Mouse (Mus musculus): ENCODE data around the gene Foxr1. TPM values are rescaled to one million over a fixed set of nuclear protein-coding genes. Genes with fewer than 3 reads are reported as not detected.
A peak's percentile ranks its signal among the peaks of the same experiment; 100 is the strongest.

Foxr1 gene
- polyA plus RNA-seq, 1 experiment from 2014 or later = not detected

DNA sequence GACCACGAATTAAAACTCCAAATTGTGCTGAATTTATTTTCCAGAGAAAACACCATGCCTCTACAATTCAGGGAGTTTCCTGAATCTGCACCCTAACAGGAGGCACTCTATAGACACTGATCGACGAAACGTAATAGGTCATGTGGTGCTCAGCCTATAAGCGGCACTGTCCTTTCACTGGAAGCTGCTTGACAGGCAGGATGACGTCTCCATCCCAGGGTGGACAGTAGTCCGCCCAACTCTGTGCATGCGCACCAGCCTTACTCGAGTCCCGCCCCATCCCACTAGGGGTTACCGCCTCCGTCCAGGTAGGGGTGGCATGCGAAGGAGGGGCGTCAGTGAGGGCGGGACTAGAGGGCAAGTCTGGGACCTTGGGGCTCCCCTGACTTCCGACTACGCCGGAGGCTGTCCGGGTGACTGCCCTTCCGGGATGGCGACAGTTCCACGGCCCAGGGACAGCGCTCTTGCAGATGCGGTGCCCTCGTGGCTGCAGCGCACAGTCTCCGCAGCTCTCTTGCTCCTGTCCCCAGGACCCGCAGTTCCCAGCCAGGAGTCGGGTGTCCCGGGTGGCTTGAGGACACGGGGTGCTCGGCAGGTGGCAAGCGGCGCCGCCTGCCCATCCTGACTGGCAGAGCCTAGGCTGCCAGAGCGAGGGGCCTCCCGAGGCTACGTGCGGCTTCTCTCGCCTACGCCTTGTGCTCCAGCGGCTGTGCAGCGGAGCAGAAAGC, 44.1 kb downstream of the Foxr1 start, which contains the start of gene Slc37a4:
Gene Slc37a4 (plus strand): TSS at position 169 of the 728 bp plus-strand sequence.
- peaks cover 15% of the 10 kb centered on the region; the same call in 1 of the 2 replicates for H3K4me1 ChIP-seq
- H3K27ac ChIP-seq = peak within 1 kb of the TSS; percentile 74
- under 1% methylated on average over 43 of the region's 43 CpGs for WGBS
- 0 out of 2 replicates have a peak, but pooled peaks cover 3% of the 10 kb centered on the region for H3K27me3 ChIP-seq
- peak; percentile 98 for ATAC-seq (ENCODE audit: insufficient number of reproducible peaks, insufficient read depth, low FRiP score, low TSS enrichment)
- peak within 1 kb of the TSS; percentile 68 for H3K4me3 ChIP-seq
- H3K9me3 ChIP-seq = no peaks in the 10 kb centered on the region
- peak within 1 kb of the TSS; percentile 81 for H3K9ac ChIP-seq
- peaks cover 38% of the 10 kb centered on the region for H3K36me3 ChIP-seq
- H3K4me2 ChIP-seq (replicated peaks) = peak within 1 kb of the TSS; percentile 98

DNA sequence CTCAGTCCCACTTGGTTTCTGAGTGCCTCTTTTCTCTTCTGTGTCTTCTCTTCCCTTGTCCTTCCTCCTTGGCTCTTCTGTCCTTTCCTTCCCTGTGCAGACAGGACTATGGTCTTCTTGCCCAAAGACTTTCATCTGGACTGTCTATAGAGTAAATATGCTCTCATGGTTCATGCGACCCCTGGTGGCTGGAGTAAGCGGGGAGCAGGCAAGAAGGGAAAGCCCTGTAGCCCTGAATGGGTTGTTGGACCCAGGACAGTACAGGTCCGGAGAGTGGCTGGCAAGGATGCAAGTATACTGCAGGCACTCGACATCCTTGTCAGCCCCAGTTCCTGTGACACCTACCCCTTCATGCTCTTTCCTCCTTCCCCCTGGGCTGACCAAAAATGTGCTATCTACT, 49.5 kb downstream of the Foxr1 start:
- no peak for ATAC-seq (ENCODE audit: insufficient number of reproducible peaks, insufficient read depth, low FRiP score, low TSS enrichment)
- H3K4me2 ChIP-seq (replicated peaks) = no peak overlapping the region
- H3K27me3 ChIP-seq = no peaks in the 10 kb centered on the region
- H3K4me1 ChIP-seq = no peaks in the 10 kb centered on the region
- peaks cover 52% of the 10 kb centered on the region for H3K36me3 ChIP-seq
- WGBS = 43% methylated on average over 4 of the region's 4 CpGs
- no peak overlapping the region for H3K9ac ChIP-seq
- H3K9me3 ChIP-seq = no peaks in the 10 kb centered on the region
- H3K4me3 ChIP-seq = no peak overlapping the region
- no peak overlapping the region for H3K27ac ChIP-seq

DNA sequence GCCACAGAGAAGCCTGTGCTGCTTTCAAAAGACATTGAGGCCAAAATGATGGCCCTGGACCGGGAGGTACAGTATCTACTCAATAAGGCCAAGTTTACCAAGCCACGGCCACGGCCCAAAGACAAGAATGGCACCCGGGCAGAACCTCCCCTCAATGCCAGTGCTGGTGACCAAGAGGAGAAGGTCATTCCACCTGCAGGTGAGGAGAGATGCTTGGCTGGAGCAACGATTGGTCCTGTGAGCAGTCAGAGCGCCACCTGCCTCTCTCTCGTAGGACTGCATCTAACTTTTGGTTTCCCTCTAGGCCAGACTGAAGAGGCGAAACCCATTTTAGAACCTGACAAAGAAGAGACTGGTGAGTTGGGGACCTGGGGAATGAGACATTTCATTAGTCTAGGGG, 51.7 kb downstream of the Foxr1 start:
- no peak overlapping the region for H3K27ac ChIP-seq
- no peaks in the 10 kb centered on the region for H3K9me3 ChIP-seq
- no peak overlapping the region for H3K4me2 ChIP-seq (replicated peaks)
- H3K9ac ChIP-seq = no peak overlapping the region
- WGBS = 61% methylated on average over 8 of the region's 8 CpGs
- no peak for ATAC-seq (ENCODE audit: insufficient number of reproducible peaks, insufficient read depth, low FRiP score, low TSS enrichment)
- H3K36me3 ChIP-seq = peaks cover 74% of the 10 kb centered on the region
- no peak overlapping the region for H3K4me3 ChIP-seq
- H3K27me3 ChIP-seq = no peaks in the 10 kb centered on the region
- H3K4me1 ChIP-seq = no peaks in the 10 kb centered on the region

DNA sequence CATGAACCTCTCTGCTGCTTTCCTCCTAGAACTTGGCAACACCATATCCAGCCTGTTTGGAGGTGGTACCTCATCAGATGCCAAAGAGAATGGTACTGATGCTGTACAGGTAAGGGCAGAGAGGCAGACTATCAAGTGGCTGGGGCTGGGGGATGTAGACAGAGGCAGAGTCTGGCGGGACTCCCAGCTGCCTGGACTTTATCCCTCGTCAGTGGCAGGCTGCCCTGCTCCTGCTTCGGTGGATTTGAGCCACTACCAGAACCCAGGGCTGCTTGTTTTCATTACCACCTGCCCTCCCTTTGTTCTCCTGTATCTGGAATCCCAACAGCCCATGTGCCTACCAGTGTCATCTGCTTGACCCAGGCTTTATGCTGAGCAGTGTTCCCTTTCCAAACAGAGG, 53.7 kb downstream of the Foxr1 start:
- Histone ChIP-seq H3K9me3 (no peaks in the 10 kb centered on the region), H3K27me3 (no peaks in the 10 kb centered on the region), H3K4me2 (replicated peaks) (no peak overlapping the region), H3K27ac (no peak overlapping the region), H3K4me3 (no peak overlapping the region), H3K4me1 (no peaks in the 10 kb centered on the region), H3K9ac (no peak overlapping the region), H3K36me3 (peaks cover 88% of the 10 kb centered on the region)
- no peak for ATAC-seq (ENCODE audit: insufficient number of reproducible peaks, insufficient read depth, low FRiP score, low TSS enrichment)
- WGBS = 73% methylated on average over 3 of the region's 3 CpGs

DNA sequence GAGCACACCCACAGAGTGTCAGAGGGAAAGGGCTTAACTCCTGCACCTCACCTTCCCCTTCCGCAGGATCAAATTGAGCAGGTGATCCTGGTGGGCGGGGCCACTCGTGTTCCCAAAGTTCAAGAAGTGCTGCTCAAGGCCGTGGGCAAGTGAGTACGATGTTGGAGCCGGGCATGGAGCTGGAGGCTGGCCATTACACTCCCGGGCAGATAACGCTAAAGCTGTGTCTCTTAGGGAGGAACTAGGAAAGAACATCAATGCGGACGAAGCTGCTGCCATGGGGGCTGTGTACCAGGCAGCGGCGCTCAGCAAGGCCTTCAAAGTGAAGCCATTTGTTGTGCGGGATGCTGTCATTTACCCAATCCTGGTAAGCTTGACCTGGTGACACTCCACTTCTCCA, 56.3 kb downstream of the Foxr1 start:
- ATAC-seq (ENCODE audit: insufficient number of reproducible peaks, insufficient read depth, low FRiP score, low TSS enrichment) = no peak
- no peak overlapping the region for H3K27ac ChIP-seq
- 89% methylated on average over 13 of the region's 13 CpGs for WGBS
- no peaks in the 10 kb centered on the region for H3K9me3 ChIP-seq
- H3K27me3 ChIP-seq = no peaks in the 10 kb centered on the region
- peaks cover 11% of the 10 kb centered on the region for H3K4me1 ChIP-seq
- no peak overlapping the region for H3K9ac ChIP-seq
- no peak overlapping the region for H3K4me3 ChIP-seq
- H3K4me2 ChIP-seq (replicated peaks) = no peak overlapping the region
- peaks cover 88% of the 10 kb centered on the region for H3K36me3 ChIP-seq

Small RNA genes within 50 kb of the gene (microRNA-seq; reads per million reads assigned to microRNA genes)
- not detected for gene Mir7085

Other genes with a start within 250 kb of the Foxr1 start
- 19.6 and 20.3 TPM in 2 replicates for gene Cbl, start 207.1 kb downstream of the Foxr1 start, polyA plus RNA-seq (2016; fragmentation: Nextera tagmentation; extraction: Ambion mirVana)
- not detected in 2 replicates for gene Ccdc153, start 200.5 kb downstream of the Foxr1 start, polyA plus RNA-seq (2016; fragmentation: Nextera tagmentation; extraction: Ambion mirVana)
- gene Pdzd3, start 189.7 kb downstream of the Foxr1 start, polyA plus RNA-seq (2016; fragmentation: Nextera tagmentation; extraction: Ambion mirVana) = 0.12 TPM in 1 of 2 replicates, not detected in the other
- gene Nlrx1, start 172.5 kb downstream of the Foxr1 start, polyA plus RNA-seq (2016; fragmentation: Nextera tagmentation; extraction: Ambion mirVana) = 6.2 and 7.1 TPM in 2 replicates
- gene Abcg4, start 152.5 kb downstream of the Foxr1 start, polyA plus RNA-seq (2016; fragmentation: Nextera tagmentation; extraction: Ambion mirVana) = 5.9 and 6.4 TPM in 2 replicates
- gene Hinfp, start 135.5 kb downstream of the Foxr1 start, polyA plus RNA-seq (2016; fragmentation: Nextera tagmentation; extraction: Ambion mirVana) = 26.5 and 28.5 TPM in 2 replicates
- 8.5 and 9.4 TPM in 2 replicates for gene C2cd2l, start 120.9 kb downstream of the Foxr1 start, polyA plus RNA-seq (2016; fragmentation: Nextera tagmentation; extraction: Ambion mirVana)
- 37.2 and 39.1 TPM in 2 replicates for gene Dpagt1, start 115.1 kb downstream of the Foxr1 start, polyA plus RNA-seq (2016; fragmentation: Nextera tagmentation; extraction: Ambion mirVana)
- 399 and 416 TPM in 2 replicates for gene H2afx, start 106.4 kb downstream of the Foxr1 start, polyA plus RNA-seq (2016; fragmentation: Nextera tagmentation; extraction: Ambion mirVana)
- 126 TPM in 2 replicates for gene Hmbs, start 96.9 kb downstream of the Foxr1 start, polyA plus RNA-seq (2016; fragmentation: Nextera tagmentation; extraction: Ambion mirVana)
- 28.3 and 32.4 TPM in 2 replicates for gene Vps11, start 79.5 kb downstream of the Foxr1 start, polyA plus RNA-seq (2016; fragmentation: Nextera tagmentation; extraction: Ambion mirVana)
- 34.6 and 35.6 TPM in 2 replicates for gene Hyou1, start 61.6 kb downstream of the Foxr1 start, polyA plus RNA-seq (2016; fragmentation: Nextera tagmentation; extraction: Ambion mirVana)
- 11.2 and 11.8 TPM in 2 replicates for gene Slc37a4, start 44.3 kb downstream of the Foxr1 start, polyA plus RNA-seq (2016; fragmentation: Nextera tagmentation; extraction: Ambion mirVana)
- 1,820 and 1,932 TPM in 2 replicates for gene Rps25, start 34.0 kb downstream of the Foxr1 start, polyA plus RNA-seq (2016; fragmentation: Nextera tagmentation; extraction: Ambion mirVana)
- 173 and 176 TPM in 2 replicates for gene Trappc4, start 33.5 kb downstream of the Foxr1 start, polyA plus RNA-seq (2016; fragmentation: Nextera tagmentation; extraction: Ambion mirVana)
- 30.9 and 33.6 TPM in 2 replicates for gene Ccdc84, start 22.6 kb downstream of the Foxr1 start, polyA plus RNA-seq (2016; fragmentation: Nextera tagmentation; extraction: Ambion mirVana)
- gene Upk2, start 13.8 kb upstream of the Foxr1 start, polyA plus RNA-seq (2016; fragmentation: Nextera tagmentation; extraction: Ambion mirVana) = 1.7 and 2.2 TPM in 2 replicates
- 17.7 and 18.5 TPM in 2 replicates for gene Bcl9l, start 41.7 kb upstream of the Foxr1 start, polyA plus RNA-seq (2016; fragmentation: Nextera tagmentation; extraction: Ambion mirVana)
- gene Cxcr5, start 120.7 kb upstream of the Foxr1 start, polyA plus RNA-seq (2016; fragmentation: Nextera tagmentation; extraction: Ambion mirVana) = 0.08 TPM in 1 of 2 replicates, not detected in the other
- 28.3 and 28.8 TPM in 2 replicates for gene Ddx6, start 163.8 kb upstream of the Foxr1 start, polyA plus RNA-seq (2016; fragmentation: Nextera tagmentation; extraction: Ambion mirVana)
- not detected in 2 replicates for gene Treh, start 232.1 kb upstream of the Foxr1 start, polyA plus RNA-seq (2016; fragmentation: Nextera tagmentation; extraction: Ambion mirVana)

Data from embryonic facial prominence, embryonic 12.5 days (tissue).